Mouse (Mus musculus) olfactory bulb, adult 2 months (tissue): ENCODE data around the gene Serpina3c.

ENCODE experiments used
- CTCF ChIP-seq: fragments of 200-500 bp; IDR thresholded peaks from 2 replicates; pipeline ENCODE4 v1.5.1; 2012; ENCODE audit warnings: low read depth, mild to moderate bottlenecking, low read length, moderate library complexity; ENCODE audit not compliant: insufficient read depth
- POLR2A ChIP-seq: fragments of 200-500 bp; IDR thresholded peaks from 2 replicates; pipeline ENCODE4 v1.6.1; 2012; ENCODE audit warnings: mild to moderate bottlenecking, low read depth, low read length, moderate library complexity; ENCODE audit not compliant: insufficient read depth

- TF ChIP-seq CTCF, result no peak
- no peak for TF ChIP-seq POLR2A
Observed at GRCm38 (mm10) chr12:104123996-104124395, 29.7 kb downstream of the Serpina3c start.
